Mouse (Mus musculus): Measurements from ENCODE around the gene Agap2. TPM values are rescaled to one million over a fixed set of nuclear protein-coding genes. Genes with fewer than 3 reads are reported as not detected.

Gene Agap2
- polyA plus RNA-seq, 2 experiments = 0.32 to 5.3 TPM

- H3K4me3 ChIP-seq (replicated peaks; ENCODE audit: low read length) = no peak overlapping the region
- H3K36me3 ChIP-seq (ENCODE audit: control insufficient read depth, insufficient read depth, low read length) = no peaks in the 10 kb centered on the region
- TF ChIP-seq POLR2A (IDR thresholded peaks at IDR 0.05; ENCODE audit: borderline replicate concordance, extremely low read depth, insufficient read depth, insufficient read length) = no peak
- H3K9ac ChIP-seq (ENCODE audit: low read depth, low read length, severe bottlenecking) = no peak overlapping the region
- WGBS = 19% methylated on average over 8 of the region's 8 CpGs
- H3K27ac ChIP-seq (replicated peaks; ENCODE audit: low read depth, low read length) = no peak overlapping the region
- DNase-seq (ENCODE audit: low spot score) = no peak
- no peak overlapping the region for H3K4me2 ChIP-seq (replicated peaks; ENCODE audit: low read depth, low read length, severe bottlenecking)
- H3K9me3 ChIP-seq (ENCODE audit: control insufficient read depth, low read length) = no peaks in the 10 kb centered on the region
- H3K27me3 ChIP-seq (ENCODE audit: control insufficient read depth, insufficient read depth, low read length) = peaks cover 58% of the 10 kb centered on the region
- peaks cover 6% of the 10 kb centered on the region; the same call in 1 of the 2 replicates for H3K4me1 ChIP-seq (ENCODE audit: control insufficient read depth, insufficient read depth, low read length)
- no peak for ATAC-seq (ENCODE audit: low FRiP score, low read depth)
Measured at GRCm38 (mm10) chr10:127083292-127083914, 8.3 kb downstream of the Agap2 start.

GRCm38 (mm10) chr10:127083915-127084306 is 8.8 kb downstream of the Agap2 start:
- Histone ChIP-seq H3K9me3 (ENCODE audit: control insufficient read depth, low read length) (no peaks in the 10 kb centered on the region), H3K4me2 (replicated peaks; ENCODE audit: low read depth, low read length, severe bottlenecking) (no peak overlapping the region), H3K27me3 (ENCODE audit: control insufficient read depth, insufficient read depth, low read length) (peaks cover 55% of the 10 kb centered on the region), H3K9ac (ENCODE audit: low read depth, low read length, severe bottlenecking) (no peak overlapping the region), H3K27ac (replicated peaks; ENCODE audit: low read depth, low read length) (no peak overlapping the region), H3K36me3 (ENCODE audit: control insufficient read depth, insufficient read depth, low read length) (no peaks in the 10 kb centered on the region), H3K4me3 (replicated peaks; ENCODE audit: low read length) (no peak overlapping the region), H3K4me1 (ENCODE audit: control insufficient read depth, insufficient read depth, low read length) (peaks cover 5% of the 10 kb centered on the region; the same call in 1 of the 2 replicates)
- no peak for TF ChIP-seq POLR2A (IDR thresholded peaks at IDR 0.05; ENCODE audit: borderline replicate concordance, extremely low read depth, insufficient read depth, insufficient read length)
- 41% methylated on average over 5 of the region's 5 CpGs for WGBS
- DNase-seq (ENCODE audit: low spot score) = no peak
- ATAC-seq (ENCODE audit: low FRiP score, low read depth) = no peak

GRCm38 (mm10) chr10:127085052-127085451 is 10.0 kb downstream of the Agap2 start:
- Histone ChIP-seq H3K4me2 (replicated peaks; ENCODE audit: low read depth, low read length, severe bottlenecking) (no peak overlapping the region), H3K9ac (ENCODE audit: low read depth, low read length, severe bottlenecking) (no peak overlapping the region), H3K36me3 (ENCODE audit: control insufficient read depth, insufficient read depth, low read length) (no peaks in the 10 kb centered on the region), H3K4me1 (ENCODE audit: control insufficient read depth, insufficient read depth, low read length) (peaks cover under 1% of the 10 kb centered on the region; the same call in 1 of the 2 replicates), H3K27ac (replicated peaks; ENCODE audit: low read depth, low read length) (no peak overlapping the region), H3K27me3 (ENCODE audit: control insufficient read depth, insufficient read depth, low read length) (peaks cover 55% of the 10 kb centered on the region), H3K4me3 (replicated peaks; ENCODE audit: low read length) (no peak overlapping the region), H3K9me3 (ENCODE audit: control insufficient read depth, low read length) (no peaks in the 10 kb centered on the region)
- ATAC-seq (ENCODE audit: low FRiP score, low read depth) = no peak
- TF ChIP-seq POLR2A (IDR thresholded peaks at IDR 0.05; ENCODE audit: borderline replicate concordance, extremely low read depth, insufficient read depth, insufficient read length) = no peak
- no peak for DNase-seq (ENCODE audit: low spot score)
- WGBS = 76% methylated on average over 9 of the region's 9 CpGs

GRCm38 (mm10) chr10:127085633-127086032 is 10.5 kb downstream of the Agap2 start:
- Histone ChIP-seq H3K4me1 (ENCODE audit: control insufficient read depth, insufficient read depth, low read length) (no peaks in the 10 kb centered on the region; the same call in 1 of the 2 replicates), H3K9ac (ENCODE audit: low read depth, low read length, severe bottlenecking) (no peak overlapping the region), H3K36me3 (ENCODE audit: control insufficient read depth, insufficient read depth, low read length) (no peaks in the 10 kb centered on the region), H3K27me3 (ENCODE audit: control insufficient read depth, insufficient read depth, low read length) (peaks cover 55% of the 10 kb centered on the region), H3K9me3 (ENCODE audit: control insufficient read depth, low read length) (no peaks in the 10 kb centered on the region), H3K4me3 (replicated peaks; ENCODE audit: low read length) (no peak overlapping the region), H3K27ac (replicated peaks; ENCODE audit: low read depth, low read length) (no peak overlapping the region), H3K4me2 (replicated peaks; ENCODE audit: low read depth, low read length, severe bottlenecking) (no peak overlapping the region)
- 73% methylated on average over 6 of the region's 6 CpGs for WGBS
- TF ChIP-seq POLR2A (IDR thresholded peaks at IDR 0.05; ENCODE audit: borderline replicate concordance, extremely low read depth, insufficient read depth, insufficient read length) = no peak
- DNase-seq (ENCODE audit: low spot score) (no peak), ATAC-seq (ENCODE audit: low FRiP score, low read depth) (no peak)

GRCm38 (mm10) chr10:127090560-127091411 is 15.7 kb downstream of the Agap2 start:
- Histone ChIP-seq H3K9ac (ENCODE audit: low read depth, low read length, severe bottlenecking) (no peak overlapping the region), H3K27me3 (ENCODE audit: control insufficient read depth, insufficient read depth, low read length) (peaks cover 46% of the 10 kb centered on the region), H3K36me3 (ENCODE audit: control insufficient read depth, insufficient read depth, low read length) (peaks cover 5% of the 10 kb centered on the region), H3K9me3 (ENCODE audit: control insufficient read depth, low read length) (no peaks in the 10 kb centered on the region), H3K27ac (replicated peaks; ENCODE audit: low read depth, low read length) (no peak overlapping the region), H3K4me3 (replicated peaks; ENCODE audit: low read length) (peak overlapping the region; percentile 27), H3K4me1 (ENCODE audit: control insufficient read depth, insufficient read depth, low read length) (peaks cover 7% of the 10 kb centered on the region; the same call in 1 of the 2 replicates), H3K4me2 (replicated peaks; ENCODE audit: low read depth, low read length, severe bottlenecking) (peak overlapping the region; percentile 40)
- DNase-seq (ENCODE audit: low spot score) (no peak), ATAC-seq (ENCODE audit: low FRiP score, low read depth) (peak; percentile 39; the same call in 1 of the 2 replicates)
- TF ChIP-seq POLR2A (IDR thresholded peaks at IDR 0.05; ENCODE audit: borderline replicate concordance, extremely low read depth, insufficient read depth, insufficient read length) = no peak
- WGBS = 6% methylated on average over 42 of the region's 57 CpGs

All from limb, embryonic 14.5 days (tissue).